Mouse (Mus musculus) kidney, postnatal 10 days (tissue): ENCODE measurements at regions not wholly inside any gene's neighbourhood (a gene's known extent, or its start where the extent isn't known, plus 50 kb on each side); places are given as distances from the start of the nearest gene placed in this dataset.
A peak's percentile ranks its signal among the peaks of the same experiment; 100 is the strongest.

Experiments
- DNase-seq: peaks from one replicate; pipeline ENCODE4 v3.0.0; 2021; ENCODE audit warnings: mixed read lengths

DNA sequence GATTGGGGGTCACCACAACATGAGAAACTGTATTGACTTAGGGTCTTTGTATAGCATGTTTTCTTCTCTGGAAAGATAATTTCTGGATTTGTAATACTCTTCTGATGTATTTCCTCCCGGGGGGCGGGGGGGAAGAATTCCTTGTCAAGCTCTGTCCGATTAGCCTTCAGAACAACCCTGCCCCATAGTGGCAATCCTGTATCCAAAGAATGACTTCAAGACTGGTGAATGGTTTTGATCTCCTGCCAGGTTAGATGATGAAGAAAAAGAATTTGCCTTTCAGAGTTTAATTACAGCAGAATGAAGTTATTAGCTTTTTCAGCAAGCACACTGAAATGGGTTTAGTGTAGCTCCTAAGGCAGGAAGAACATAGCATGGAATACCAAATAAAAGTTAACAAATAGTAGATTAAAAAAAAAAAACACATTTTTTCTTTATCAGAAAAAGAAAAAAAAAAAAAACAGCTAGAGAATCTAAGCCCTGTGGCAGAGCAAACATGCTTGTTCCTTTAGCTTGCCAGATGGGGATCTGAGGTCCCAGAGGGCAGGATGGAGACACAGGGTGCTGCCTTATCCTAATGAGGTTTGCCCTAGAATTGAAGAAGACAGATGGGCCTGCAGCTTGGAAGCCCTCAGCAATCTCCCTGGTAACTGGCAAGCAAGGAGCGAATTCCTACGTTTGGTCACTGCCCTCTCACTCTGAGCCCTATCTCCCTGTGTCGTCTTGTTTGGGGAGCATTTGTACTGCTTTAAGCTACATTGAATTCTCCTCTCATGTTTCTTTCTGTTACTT, 280.9 kb upstream of the Gm9972 start:
- no peak for DNase-seq

DNA sequence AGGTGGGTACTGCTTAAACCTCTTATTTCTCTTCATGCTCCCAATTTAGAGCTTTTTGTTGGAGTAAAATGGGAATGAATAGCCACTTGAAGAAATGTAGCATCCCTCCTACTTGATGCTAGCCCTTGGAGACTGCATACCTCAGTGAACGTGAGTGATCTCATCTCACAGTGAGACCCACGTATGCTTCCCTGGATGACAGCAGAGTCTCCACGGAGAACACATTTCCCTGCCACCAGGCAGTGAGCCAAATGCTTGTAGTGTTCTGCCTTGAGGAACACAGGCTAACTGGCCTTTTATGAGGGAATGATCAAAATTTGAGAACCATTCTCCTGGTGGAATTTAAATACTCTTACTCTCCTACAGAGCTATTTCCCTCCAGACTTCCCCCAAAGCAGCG, 280.1 kb upstream of the Gm9972 start:
- DNase-seq: no peak

DNA sequence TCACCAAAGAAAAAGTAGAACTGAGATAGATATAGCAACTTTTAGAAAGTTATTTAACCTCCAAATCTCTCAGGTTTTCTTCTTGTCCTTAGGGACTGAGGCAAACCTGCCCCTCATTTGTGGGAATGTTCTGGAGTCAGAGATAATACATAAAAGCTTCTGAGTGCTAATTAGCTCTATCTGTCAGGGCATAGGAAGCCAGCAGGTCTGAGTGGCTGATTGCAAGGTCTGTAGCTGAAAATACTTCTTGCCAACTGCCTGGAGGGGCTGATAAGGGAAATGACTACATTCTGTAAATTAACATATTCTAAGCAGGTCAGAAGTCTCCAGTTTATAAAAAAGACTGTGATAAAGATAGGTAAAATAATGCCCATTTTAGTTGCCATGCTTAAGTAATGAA, 270.3 kb upstream of the Gm9972 start:
- no peak for DNase-seq

DNA sequence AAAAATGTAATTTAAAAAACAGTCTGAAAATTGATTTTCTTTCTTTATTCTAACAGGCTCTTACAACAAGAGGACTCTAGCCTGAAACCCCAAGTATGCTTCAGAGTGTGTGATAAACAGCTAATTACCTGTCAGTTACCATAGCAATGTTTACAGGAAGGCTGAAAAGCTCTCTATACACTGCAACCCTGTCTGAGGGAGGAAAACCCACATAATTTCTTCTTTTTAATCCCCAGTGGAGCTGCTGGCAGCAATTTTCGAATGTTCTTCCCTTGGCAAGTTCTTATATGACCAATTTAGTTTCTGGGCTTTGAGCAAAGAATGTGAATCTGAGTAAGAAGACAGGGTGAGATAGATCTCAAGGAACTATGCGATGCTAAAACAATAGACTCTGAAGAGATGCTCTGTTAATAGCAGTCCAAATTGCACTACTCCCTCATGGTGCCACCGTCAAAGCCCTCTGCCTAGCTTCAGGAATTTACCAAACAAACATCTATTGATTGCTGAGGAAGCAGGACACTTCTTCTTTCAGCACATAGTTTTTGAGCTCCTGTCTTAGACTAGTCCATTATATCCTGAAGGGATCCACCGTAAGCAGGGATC, 260.4 kb upstream of the Gm9972 start:
- DNase-seq: no peak

DNA sequence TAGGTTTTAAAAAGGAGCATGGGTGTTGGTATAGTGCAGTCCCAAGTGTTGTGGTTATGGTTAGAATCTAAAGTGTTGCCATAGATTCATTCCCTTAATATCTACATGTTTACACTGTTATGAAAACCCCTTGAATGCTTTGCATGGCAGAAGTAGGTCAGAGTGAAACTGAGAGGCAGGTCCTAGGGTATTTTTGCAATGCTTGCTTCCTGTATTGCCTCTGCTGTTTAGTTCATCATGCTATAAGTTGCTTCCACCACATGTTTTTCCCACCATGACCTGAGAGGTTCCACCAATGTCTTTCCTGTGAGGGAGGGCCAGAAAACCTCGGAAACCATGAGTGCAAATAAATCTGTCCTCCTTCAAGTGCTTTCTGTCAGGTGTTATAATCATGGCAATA, 224.1 kb upstream of the Gm9972 start:
- no peak for DNase-seq

DNA sequence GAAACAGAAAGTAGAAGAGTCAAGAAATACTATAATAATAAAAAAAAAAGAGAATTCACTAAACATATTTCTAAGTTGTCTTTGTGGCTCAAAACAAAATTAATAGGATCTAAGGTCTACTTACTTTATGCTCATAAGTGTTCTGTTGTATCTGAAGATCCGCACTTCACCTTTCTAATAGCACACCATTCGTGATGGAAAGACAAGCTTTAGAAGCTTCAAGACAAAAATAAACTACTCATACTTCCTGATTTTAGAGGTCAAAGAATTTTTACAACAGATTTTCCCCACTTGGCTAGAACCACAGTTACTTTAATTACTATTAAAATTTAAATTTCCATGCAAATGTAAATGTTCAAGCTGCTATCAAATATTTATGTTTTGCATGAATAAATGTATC, 219.8 kb upstream of the Gm9972 start:
- no peak for DNase-seq

DNA sequence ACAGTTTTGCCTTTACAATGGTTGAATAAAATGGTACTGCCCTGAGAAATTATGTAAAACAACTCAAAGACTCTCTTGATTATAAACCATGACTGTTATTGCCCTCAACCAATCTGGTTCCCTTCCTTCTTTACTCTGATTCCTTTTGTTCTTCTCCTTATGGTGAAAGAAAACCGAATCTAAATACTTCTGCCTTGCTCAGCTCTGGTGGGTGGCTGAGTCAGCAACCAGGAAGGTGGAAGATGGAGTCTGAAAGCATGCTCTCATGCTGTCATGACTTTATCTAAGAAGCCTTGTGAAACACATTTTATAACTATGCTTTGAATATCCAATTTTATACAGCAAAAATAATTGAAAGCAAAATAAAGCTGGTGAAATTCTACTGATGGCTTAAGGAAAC, 212.7 kb upstream of the Gm9972 start:
- DNase-seq: no peak

DNA sequence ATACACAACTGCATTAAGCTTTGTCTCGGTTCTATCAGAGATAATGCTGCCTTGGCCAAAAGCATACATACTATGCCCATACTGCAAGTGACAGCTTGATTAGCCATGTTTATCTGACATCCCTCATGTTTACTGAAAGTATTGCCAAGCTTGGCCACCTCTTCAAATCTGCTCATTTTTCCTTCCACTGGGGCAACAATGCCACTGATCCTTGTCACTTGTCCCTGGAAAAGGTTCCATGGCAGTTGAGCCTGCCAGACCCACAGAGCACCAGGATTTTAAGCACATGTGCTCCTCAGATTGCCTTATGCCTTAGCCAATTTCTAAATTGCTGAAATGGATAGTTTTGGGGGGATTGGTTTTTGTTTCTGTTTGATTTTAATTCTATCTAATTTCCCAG, 189.8 kb upstream of the Gm9972 start:
- DNase-seq: no peak

DNA sequence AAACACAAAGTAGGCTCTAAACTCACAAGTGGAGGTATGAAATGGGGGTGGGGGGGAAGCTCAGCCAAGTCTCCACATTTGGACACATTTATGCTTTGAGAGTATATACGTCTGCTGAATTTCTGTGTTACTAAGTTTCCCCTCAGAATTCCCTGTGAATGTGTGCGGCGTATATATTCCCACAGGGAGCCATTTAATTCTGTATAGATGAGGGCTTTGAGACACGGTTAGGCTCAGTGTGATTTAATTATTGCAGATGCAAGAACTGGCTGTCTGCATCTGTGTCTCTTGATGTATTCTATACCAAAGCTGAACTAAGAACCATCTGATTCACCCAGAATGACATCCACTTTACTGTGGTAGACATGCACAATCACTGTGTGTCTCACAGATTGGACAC, 181.1 kb upstream of the Gm9972 start:
- no peak for DNase-seq

DNA sequence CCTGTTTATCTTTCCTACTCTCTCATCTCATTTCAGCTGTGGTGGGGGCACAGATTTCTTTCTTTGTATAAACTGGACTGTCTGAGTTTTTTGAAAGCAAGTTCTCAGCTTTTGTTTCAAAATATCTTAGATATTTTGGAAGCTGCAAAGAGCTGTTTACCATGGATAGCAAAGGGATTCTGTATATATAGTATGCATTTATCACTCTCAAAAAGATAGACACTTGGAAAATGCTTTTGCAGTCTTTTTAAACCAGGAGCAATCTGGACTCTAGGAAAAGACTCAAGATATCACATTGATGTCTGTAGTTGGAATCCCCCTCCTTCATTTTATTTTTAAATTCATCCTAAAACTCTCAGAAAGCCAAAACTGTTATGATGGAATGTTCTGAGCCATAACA, 177.9 kb upstream of the Gm9972 start:
- no peak for DNase-seq

DNA sequence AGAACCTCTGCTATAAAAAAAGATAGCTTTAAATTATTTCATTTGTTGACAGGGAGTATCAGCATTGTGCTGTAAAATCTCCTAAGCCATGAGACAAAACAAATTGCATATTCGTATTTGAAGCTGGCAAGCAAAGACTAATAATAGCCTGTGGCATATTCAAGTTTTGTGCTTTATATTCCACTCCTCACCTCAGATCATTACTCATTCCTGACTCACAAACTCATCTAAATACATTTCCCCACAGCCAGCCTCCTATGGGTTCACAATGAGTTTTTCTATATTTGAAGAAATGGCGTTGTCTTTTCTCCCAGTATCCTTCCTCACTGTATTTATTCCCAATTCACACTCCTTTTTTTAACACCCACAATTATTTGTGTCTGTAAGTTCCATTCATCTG, 161.5 kb upstream of the Gm9972 start:
- DNase-seq: no peak

DNA sequence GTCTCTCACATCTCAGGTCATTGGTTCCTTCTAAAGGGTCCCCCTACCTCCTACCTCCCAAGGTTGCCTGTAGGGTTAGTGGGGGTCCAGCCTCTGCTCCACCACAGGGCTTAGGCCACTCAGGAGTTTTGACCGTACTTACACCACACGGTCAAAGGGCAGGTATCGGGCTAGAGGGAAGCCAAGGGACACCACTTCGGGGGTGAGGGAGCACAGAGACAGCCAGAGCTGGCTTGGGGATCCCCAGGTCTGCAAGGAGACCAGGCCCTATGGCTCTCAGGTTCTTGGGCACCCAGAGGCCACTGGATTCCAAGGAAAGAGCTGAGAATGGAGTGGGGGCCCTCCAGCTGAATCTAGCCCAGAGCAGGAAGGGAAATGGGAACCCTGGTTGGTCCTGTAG, 135.5 kb upstream of the Gm9972 start:
- no peak for DNase-seq

DNA sequence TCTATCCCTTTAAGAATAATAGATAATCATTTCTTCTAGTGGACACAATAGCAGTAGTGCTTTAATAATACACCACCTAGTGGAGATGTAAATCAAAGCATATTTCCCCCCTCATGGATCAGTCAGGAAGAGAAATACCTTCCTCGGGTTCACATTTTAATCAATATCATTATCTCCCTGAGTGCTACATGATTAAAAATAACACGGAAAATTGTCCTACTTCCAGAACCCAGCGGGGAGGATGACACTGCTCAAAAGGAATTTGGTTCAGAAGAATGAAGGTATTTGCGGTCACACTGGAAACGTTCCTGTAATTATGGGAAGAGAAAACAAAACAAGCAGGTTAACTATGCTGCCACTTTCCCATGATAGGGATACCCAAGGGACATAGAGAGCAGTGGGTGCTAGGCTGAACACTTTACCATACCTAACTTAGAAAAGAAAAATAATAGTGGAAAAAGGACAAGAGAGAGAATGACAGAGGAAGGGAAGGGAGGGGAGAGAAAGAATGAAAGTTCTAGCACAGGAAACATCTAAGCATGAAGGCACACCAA, 132.0 kb upstream of the Gm9972 start:
- DNase-seq: no peak

DNA sequence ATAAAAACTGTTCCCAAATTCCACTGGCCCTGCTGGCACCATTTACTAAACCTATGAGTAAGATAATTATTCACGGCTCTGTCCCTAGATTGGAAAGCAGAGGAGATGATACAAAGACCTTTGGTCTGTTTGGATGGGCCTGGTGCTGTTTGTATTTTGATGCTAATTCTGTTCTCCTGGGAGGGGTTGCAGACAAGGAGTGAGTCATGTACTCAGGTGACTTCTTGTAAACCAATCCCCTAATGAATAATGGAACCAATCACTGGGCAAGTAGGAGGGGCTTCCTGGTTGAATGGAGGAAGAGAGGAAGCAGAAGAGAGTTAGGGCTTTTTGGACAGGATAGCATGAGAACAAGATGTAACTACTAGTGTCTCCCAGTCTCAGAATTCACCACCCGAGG, 130.0 kb upstream of the Gm9972 start:
- DNase-seq: no peak

DNA sequence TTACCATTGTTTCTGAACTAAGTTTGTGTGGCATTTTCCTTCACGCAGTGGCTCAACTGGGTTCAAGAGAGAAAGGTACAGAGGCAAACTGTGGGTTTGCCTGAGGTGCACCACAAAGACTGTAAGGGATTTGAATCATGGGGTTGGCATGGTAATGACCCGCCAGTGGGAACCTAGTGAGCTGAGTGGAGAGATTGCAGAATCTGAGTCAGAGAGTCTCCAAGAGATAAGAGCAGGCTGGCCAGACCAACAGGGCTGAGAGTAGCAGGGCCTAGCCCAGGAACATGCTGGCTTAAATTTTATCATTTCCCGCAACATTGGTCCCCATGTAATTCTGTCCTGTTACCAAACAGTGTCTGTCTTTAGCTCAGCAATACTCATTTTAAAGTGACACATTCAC, 129.5 kb upstream of the Gm9972 start:
- DNase-seq: no peak

DNA sequence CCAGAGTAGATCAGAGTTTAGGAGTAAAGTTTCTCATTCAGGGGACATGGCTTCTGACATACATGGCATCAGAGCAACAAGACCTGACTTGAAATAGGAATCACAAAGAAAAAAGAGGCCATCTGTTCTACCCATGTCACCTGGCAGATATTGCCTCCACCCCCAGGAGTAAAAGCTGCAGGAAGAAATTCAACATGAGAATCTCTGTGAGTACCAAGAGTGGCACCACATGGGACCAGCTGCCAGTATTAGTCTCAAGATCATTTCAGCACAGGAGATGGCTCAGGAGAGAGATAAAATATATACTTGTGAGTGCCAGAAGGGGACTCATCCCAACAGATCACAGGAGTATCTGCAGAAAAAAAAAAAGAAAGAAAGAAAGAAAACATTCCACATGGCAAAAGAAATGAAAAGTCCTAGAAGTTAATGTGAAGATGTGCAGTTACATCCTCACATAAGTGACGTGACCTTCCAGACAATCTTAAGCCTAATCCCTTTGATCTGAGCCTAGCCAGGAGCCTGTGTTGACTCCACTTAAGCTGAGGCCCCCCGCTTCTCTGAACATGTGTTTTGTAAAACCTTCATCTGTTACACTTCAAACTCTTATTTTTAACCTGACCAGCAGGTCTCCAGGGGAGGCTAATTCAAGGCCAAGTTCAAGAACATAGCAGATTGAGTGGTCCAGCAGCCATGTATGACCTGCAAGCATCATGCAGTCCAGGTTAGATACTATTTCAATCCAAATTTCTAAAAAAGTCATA, 118.9 kb upstream of the Gm9972 start:
- DNase-seq: no peak

DNA sequence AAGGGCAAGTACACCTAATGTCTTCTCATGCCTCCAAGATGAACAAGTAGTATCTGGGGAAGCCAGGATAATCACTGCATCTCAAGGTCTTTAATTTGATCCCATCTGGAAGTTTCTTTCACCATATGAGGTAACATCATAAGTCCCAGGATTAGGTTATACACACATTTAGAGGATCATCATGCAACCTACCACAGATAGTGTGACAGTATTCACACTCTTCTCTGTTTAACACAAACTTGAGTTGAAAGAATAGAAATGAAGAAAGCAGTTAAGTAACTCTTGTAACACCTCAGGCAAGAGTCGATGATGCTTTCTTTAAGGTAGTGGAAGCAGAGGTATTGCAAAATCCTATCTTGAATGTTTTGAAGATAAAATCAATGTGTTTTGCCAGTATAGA, 116.3 kb upstream of the Gm9972 start:
- no peak for DNase-seq

DNA sequence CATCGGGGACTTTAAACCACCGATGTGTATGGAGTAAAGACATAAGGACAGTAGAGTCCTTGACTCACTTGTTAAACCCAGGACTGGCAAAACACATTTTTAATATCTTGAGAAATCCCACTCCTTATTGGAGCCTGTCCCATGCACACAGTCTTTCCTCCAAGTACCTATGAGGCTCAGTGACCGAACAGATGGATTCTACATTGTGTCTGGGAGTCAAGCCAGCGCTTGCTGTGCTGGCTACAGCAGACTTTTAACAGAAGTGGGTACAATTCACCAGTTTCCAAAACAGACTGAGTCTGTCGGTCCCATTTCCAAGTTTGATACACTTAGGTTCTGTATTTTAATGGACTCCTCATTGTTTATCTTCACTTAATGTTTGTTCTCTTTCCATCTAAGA, 108.4 kb upstream of the Gm9972 start:
- no peak for DNase-seq

DNA sequence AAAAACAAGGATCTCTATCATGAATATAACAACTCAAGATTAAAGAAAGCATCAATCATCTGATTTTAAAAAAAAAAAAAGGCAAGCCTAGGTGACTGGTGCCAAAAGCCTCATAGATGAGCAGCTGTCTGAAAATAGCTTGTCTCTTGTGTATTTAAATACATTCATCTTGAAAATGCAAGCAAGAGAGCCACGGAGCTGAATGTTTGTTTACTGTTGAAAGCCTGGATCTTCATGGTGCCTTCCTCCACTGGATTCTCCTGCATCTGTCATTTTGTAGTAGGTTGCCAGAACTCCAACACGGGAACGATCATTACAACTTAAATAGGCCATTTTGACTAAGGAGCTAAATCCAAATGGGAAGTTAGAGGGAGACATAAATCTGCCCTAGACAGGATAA, 106.6 kb upstream of the Gm9972 start:
- no peak for DNase-seq

DNA sequence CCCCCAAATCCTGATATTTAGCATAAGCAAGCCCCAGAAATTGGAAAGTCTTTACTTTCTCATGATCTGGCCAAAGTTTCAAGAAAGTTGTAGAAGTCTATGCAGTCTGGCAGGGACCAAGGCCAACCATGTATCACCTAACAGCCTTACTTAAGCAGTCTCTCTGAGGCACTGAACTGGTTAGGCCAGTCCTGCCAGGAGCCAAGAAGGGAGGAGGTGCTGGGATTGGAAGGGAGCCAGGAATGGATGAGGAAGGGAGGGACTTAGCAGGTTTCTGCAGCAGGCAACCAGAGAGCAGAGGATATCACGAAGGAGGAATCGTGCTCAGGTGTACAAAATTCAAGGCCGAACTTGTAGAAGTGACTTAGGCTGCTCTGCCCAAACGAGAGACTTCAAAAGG, 96.3 kb upstream of the Gm9972 start:
- DNase-seq: peak; percentile 73

DNA sequence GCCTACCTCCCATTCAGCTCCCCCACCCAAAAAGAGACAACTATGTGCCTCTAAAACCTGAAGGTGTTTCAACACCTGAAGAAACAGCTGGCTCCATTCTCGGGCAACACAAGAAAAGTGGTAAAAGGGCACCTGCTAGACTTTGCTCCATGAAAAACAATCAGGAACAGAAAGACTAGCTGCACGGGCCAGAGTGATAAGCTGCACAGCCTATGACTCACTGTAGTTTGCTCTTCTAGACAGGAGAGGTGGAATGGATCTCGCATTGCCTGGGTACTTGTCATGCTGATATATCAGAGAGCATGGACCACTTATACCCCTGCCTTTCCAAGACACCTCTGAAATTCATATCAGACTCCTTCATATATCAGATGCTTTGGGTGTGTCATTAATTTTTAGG, 94.0 kb upstream of the Gm9972 start:
- no peak for DNase-seq

DNA sequence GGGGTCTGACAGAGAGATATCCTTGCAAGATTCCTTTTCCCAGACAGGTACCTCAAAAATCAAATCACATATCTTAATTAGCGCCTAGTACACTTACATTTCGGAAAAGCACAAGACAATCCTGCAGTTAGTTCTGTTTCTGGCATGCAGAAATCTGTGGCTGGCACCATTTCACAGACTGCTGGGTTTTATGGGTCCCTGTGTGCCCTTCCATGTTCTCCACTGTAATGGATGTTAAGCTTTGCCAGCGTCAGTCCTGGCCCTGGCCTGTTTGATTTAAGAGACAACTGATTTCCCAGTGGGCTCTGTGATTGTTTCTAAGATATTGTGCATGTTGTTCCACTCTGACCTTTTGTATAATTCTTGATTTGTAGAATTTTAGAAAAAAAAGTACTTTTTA, 93.3 kb upstream of the Gm9972 start:
- DNase-seq: peak; percentile 12

DNA sequence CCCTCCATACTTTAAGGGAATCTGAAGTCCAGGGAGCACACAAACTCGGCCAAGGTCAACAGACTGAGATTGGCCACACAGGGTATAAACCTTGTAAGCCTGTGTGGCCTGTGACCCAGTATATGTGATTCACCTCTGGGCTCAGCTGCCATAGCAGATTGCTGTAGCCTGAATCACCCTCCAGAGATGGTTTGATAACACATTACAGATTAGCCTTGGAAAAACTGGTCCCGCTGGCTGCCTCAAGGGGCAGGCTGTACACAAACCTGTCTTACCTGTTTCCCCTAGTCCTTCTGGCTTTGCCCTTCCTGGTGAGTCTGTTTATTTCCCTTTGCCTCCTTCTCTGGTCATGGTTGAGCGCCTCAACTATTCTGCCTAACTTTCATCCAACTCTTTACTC, 91.0 kb upstream of the Gm9972 start:
- peak; percentile 58 for DNase-seq

DNA sequence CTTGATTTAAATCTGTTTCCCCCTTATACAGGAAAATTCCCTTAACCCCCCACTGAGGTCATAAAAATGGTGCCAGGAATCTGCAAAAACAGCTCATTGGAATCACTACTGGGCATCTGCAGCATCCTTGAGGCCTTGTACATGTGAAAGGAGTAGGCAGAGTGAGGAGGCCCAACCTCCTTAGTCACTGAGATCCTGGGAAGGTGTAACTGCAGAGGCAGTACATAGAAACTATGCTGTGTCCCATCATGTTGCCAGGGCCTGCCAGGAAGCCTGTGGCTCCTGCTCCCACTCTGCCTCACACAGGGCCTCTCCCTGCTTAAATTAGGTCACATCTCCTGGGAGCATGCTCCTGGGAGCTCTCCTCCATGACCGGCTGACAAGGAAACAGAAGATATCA, 85.7 kb upstream of the Gm9972 start:
- DNase-seq: no peak
